Mouse (Mus musculus) adrenal gland, postnatal 36 days (tissue): ENCODE results near the gene Wrb. TPM values are rescaled to one million over a fixed set of nuclear protein-coding genes. Genes with fewer than 3 reads are reported as not detected.
"Not testable (repeated sequence)": the region's sequence is repeated elsewhere in the genome, so short reads cannot be mapped to it uniquely, and the experiment has no call there.

Experiments
- DNase-seq, 2 experiments: peaks; one replicate each; pipeline ENCODE4 v3.0.0; 2021; ENCODE audit warnings: mixed read lengths in 1 of 2
- long read RNA-seq, 2 experiments: library from polyadenylated mRNA; stranded (forward); transcript quantifications; one replicate each; pipeline ENCODE4 v2.0.0; 2021; ENCODE audit warnings: borderline sequencing depth in 2 of 2
- total RNA-seq, 2 experiments: library from RNA; stranded (reverse); gene quantifications; 2 replicates each; pipeline ENCODE4 v1.2.3; 2021

Wrb gene
- 10 to 100 TPM; 29.2 to 39.2 TPM for total RNA-seq
- long read RNA-seq, experiment 1, transcript Wrb-201 (5 exons, 2,495 nt): major isoform, 34 of 44 reads
- long read RNA-seq, experiment 1, partial matches to known transcripts: 1 of 44 reads
- long read RNA-seq, experiment 1, other reads (novel, unspliced or antisense): 4 of 44 reads
- long read RNA-seq, experiment 2, transcript Wrb-201 (5 exons, 2,495 nt): major isoform, 15 of 16 reads
- long read RNA-seq, experiment 2, partial matches to known transcripts: 0 of 16 reads
- long read RNA-seq, experiment 2, other reads (novel, unspliced or antisense): 0 of 16 reads

DNA sequence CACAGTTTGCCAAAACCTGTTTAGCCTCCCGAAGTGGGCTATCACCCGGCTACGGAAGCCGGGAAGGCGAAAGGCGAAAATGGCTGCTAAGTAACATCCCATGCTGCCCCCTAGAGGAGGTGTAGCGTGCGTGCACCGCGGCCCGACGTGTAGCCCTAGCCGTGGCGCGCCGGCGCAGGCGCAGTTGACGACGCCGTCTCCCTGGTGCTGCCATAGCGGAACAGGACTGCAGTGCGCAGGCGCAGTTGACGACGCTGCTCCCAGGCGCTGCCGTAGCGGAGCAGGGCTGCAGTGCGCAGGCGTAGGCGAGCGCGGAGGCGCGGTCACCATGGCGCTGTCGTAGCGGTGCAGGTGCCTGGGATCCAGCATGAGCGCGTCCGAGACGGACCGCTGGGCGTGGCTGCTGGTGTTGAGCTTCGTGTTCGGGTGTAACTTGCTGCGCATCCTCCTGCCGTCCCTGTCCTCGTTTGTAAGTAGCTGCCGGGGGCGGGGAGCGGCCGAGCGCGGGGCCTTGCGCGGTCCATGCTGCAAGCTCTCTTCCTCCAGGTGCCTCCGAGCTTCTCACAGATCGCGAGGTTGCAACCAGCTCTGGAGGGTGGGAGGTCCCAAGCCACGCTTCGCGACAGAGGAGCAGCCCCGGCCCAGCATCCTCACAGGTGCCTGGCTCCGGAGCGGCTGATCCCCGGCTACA is at the start of gene Wrb:
TSS of gene Wrb (plus strand) at position 298 of the 691 bp plus-strand sequence.
- DNase-seq: peak; percentile 100

DNA sequence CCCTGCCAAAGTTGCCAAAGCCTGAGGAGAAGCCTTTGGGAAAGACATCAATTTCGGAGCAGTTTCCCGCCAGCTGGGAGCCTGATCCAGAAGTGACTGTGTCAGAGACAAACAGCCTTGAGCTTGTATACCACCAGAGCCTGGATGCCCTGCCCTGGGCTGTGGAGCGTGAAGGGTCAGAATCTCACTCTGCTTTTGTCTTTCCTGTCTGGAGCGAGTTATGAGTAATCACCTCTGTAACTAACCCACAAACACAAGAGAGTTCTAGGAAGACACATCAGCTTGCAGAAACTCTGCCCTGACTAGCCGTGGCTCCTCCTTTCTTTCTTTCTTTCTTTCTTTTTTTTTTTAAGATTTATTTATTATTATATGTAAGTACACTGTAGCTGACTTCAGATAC is 49.2 kb upstream of the Wrb start:
- no peak for DNase-seq

GRCm38 (mm10) chr16:96097811-96098210 is 47.4 kb upstream of the Wrb start:
- not testable (repeated sequence) for DNase-seq

GRCm38 (mm10) chr16:96103036-96103435 is 42.2 kb upstream of the Wrb start:
- DNase-seq: peak in 1 of 2 experiments; percentile 43

DNA sequence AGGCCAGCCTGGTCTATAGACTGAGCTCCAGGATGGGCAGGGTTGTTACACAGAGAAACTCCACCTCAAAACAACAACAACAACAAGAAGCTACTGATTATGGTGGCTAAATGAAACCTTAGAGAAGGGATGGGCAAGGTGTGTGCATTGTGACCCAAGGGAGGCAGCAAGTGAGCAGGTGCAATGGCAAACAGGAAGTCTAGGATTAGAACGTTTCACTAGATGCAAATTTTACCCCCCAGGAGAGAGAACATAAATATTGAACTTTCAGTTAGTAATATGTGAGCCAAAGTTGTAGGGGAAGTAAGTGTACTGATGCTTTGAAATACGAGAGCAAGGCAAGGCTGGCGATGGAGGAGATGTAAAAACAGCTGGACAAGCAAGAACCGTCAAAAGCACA is 35.5 kb upstream of the Wrb start:
- DNase-seq: no peak

DNA sequence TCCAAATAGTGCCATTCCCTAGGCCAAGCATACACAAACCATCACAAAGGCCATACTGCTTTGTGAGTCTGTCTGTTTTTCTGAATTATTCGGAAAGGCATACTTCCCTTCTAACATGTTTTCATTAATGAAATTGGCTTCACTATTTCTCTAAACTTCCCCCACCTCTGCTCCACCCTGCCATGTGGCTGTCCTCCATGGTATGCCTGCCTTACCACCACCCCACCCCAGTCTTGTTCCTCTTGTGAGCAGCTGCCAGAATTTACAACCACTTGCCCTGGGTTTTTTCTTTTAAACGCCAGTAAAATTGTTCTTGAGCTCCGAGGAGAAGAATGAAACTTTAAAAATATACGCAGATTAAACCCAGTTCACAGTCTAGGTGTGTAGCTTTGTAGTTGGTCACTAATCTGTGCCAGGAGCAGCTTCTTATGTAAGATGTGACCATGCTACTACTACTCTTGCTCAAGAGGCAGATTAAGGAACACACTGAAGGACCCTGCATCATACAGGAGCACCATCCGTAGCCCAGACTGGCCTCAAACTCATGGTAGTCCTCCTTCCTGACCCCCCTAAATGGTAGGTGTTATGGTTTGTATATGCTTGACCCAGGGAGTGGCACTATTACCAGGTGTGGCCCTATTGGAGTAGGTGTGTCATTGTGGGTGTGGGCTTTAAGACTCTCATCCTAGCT is 34.4 kb upstream of the Wrb start:
- DNase-seq: no peak

DNA sequence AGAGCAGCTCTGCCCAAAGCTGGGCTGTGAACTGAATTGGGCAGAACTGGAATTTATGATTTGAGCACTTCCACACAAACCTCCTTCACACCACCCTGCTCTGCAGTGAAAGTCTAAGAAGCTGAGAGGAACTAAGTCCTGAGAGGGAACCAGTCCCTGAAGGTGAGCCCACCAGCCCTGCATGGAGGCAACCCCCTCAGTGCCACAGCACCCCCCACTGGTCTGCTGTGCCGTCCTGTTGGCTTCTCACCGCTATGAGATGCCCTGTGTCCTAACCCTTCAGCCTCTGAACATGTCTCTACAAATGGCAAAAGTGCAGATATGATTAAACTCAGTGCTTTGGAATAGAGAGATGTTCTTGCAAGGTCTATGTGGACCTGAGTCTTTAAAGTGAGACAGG is 32.4 kb upstream of the Wrb start:
- no peak for DNase-seq

DNA sequence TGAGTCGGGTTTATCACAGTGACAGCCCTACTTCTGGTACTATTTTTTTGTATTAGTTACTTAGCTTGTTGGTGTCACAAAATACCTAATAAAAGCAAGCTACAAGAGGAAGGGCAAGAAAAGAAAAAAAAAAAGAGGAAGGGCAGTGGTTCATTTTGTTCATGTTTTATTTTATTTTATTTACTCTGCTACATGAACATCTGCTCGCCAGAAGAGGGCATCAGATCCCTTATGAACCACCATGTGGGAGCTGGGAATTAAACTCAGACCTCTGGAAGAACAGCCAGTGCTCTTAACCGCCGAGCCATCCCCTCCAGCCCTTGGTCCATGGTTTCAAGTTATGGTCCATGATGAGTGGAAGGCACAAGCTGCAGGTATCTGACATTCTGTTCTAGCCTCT is 30.5 kb upstream of the Wrb start:
- peak in 1 of 2 experiments; percentile 25 for DNase-seq

DNA sequence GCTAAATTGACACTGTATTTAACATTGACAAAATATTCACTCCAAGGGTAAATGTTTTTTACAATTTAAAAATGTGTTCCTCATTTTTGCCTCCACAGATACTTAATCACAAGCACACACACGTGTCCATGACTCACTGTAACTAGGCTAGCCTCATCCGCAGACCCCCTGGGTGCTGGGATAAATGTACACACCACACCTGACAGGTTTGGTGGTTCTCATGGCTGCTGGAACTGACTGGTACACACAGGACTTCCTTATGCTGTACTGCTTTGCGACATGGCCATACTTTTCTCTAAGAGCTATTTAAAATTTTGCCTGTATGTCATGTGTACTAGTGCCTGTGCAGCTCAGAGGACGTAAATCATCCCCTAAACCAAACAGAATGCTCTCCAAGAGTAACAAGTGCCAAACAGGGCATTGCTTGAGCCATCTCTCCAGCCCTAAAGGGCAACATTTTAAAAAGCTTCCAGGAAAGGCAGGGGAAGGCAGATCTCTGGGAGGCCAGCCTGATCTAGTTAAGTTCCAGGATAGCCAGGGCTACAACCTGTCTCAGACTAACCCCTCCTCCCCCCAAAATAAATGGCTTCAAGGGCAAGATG is 25.1 kb upstream of the Wrb start:
- no peak for DNase-seq

- peak in 1 of 2 experiments; percentile 29 for DNase-seq
These were observed 18.5 kb upstream of the Wrb start for GRCm38 (mm10) chr16:96126684-96127171.

DNA sequence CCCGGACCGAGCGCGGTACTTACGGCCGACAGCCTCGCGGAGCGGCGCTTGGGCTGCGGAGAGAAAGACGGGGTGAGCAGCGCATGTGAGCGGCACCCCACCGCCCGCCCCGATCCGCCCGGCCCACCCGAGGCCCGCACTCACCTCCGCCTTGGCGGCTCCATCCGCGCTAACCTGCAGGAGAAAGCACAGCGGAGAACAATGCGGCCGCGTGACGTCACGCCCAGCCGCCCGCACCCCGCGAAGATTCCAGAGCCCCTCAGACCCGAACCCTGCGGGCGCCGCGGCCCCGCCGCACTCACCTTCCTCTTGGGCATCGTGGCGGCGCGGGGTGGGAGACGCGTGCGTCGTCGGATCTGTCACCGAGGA is 17.9 kb upstream of the Wrb start:
- DNase-seq: no peak

DNA sequence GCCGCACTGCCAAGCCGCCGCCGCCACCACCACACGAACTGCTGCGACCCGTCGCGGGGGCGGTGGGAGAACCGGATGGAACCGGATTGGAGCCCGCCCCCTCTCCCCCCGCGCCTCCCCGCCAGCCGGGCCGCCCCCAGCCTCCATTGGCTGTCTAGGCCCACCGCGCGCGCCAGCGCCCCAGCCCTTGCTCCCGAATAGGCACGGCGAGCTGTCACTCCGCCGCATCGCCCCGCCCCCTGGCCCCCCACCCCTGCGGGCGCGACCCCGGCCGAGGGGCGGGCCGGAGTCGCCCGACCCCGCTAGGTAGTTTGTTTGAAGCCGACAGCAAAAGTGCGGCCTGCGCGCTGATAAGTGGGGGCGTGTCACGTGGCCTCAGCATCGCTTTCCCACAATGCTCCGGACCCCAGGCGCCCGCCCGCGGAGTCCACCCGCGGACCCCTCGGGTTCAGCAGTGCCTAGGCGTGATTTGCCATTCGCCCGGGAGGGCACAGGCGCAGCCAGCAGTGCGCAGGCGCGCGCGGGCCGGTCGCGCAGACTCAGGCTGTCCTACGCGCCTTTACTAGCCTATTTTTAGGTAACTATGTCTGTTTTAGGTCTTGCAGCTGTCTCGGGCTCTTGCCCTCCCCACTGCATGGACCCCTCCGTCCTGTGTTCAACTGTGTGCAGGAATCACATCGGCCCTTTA is 17.4 kb upstream of the Wrb start, which contains the start of gene Hmgn1:
TSS of gene Hmgn1 (minus strand) at position 73 of the 688 bp plus-strand sequence.
- DNase-seq: peak; percentile 97 to 99

GRCm38 (mm10) chr16:96128466-96128865 is 16.7 kb upstream of the Wrb start:
- no peak for DNase-seq

DNA sequence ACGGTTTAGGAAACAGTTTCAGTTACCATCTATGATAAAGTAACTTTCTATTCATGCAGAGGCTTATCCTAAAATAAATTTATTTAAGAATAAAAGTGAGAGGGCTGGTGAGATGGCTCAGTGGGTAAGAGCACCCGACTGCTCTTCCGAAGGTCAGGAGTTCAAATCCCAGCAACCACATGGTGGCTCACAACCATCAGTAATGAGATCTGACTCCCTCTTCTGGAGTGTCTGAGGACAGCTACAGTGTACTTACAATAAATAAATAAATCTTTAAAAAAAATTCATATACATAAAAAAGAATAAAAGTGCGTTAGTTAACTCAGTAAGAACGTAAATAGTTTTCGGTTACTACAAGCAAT is 478 bp upstream of the Wrb start:
- DNase-seq: not testable (repeated sequence)

DNA sequence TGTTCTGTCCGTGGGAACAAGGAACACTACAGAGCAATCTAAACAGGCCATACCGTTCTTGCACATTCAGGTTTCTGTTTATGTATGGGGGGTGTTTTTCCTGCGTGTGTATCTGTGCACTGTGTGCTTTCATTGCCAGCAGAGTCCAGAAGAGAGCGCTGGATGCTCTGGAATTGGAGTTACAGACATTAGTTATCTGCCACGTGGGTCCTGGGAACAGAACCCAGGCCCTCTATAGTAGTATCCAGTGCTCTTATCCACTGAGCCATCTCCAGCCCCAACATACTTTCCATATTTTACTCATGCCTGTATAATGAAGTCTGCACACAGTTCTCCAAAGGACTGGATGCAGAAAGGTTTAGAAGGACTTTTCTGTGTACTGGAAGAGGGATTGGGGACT is 607 bp downstream of the Wrb start:
- no peak for DNase-seq

DNA sequence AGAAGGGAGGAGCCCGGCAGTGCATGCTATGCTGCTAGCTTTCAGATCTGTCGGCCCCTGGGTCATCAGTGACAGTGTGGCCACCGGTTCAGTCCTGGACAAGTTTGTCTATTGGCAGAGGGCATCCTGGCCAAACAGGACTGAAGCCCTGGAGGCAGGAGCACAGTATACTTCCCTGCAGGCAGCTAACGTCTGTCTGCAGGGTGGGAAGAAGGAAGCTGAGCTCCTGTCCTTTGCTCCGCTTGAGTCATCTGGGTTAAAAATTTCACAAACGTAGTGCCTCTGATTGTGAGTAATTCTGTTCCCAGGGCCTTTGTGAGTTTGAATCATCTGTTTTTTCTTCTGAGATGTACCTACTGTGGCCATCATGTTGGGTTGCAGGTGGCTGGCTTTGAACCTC is 3.6 kb downstream of the Wrb start:
- DNase-seq: no peak

DNA sequence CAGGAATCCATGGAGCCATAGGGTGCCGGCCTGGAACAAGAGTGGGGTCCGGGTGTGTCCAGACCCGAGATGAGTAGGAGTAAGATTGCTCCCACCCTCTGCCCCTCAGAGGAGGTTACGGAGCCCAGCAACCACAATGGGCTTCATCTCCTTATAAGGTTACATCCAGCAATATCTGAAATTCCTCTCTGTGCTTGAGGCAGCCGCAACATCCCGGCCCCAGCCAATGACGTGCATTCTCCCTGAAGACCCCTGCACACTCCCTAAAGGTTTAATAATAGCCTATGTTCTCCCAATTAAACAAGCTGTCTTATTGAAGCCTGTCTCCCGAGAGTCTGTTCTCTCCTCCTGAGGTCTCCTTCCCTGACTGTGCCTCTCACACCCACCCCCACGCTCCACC is 4.1 kb downstream of the Wrb start:
- DNase-seq: no peak

DNA sequence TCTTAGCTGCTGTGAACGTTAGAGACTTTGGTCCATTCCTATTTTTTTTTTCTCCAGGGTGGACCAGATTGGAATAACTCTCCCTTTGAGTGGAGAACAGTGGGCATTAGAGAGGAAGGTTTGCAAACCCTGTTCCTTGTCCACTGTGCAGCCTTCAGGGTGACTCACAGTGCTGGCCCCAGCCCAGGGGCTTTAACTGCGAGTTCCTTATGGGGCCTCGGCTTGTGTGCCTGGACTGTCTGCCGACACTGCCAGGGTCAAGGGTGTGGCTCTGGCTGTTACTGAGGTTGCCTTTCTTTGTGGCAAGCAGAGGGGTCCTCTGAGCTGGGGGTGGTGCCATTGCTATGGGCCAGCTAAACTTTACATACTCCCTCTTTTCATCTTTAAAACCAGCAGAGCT is 5.8 kb downstream of the Wrb start:
- DNase-seq: peak; percentile 93 to 94

GRCm38 (mm10) chr16:96151551-96151950 is 6.3 kb downstream of the Wrb start:
- DNase-seq: peak; percentile 82 to 90

DNA sequence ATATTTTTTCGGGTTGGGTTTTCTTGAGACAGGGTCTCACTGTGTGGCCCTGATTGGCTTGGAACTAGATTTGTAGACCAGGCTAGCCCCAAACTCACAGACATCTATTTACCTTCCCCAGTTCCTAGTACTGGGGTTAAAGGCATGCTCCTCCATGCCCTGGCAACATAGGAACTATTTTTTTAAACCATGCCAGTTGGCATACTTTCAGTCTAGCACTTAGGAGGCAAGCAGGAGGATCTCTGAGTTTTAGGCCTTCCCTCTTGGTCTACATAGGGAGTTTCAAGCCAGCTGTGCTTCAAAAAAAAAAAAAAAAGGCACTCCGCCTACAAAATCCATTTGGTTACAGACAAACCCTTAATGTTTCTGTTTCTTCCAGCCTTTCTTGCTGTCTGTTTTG is 9.3 kb downstream of the Wrb start:
- no peak for DNase-seq

GRCm38 (mm10) chr16:96156019-96156418 is 10.8 kb downstream of the Wrb start:
- DNase-seq: no peak

DNA sequence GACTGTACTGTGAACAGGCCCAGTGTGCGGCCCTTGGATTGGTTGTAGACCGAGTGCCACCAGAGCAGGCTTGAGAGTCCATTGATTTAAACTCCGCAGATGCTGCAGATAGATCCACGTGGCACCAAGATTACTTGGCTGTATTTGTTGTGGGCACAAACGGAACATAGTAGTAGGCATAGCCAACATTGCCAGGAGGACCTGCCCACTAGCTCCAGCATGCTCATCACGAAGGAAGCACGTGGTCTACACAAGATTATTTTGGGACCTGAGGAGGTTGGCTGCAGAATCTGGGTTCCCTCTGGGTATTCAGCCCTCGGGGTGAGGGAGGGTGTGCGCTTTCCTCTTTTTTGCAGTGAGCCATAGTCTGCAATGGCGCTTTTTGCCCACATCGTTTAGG is 12.0 kb downstream of the Wrb start:
- DNase-seq: no peak
